Mouse (Mus musculus) spleen, postnatal 10 days (tissue): ENCODE data around the gene Mpped2.

Source experiments
- DNase-seq, 2 experiments: peaks; one replicate each; pipeline ENCODE4 v3.0.0; 2021 to 2022; ENCODE audit warnings: low spot score in 2 of 2

The Mpped2 gene

GRCm38 (mm10) chr2:106746211-106746610, 53.1 kb downstream of the Mpped2 start:
- DNase-seq, result no peak

GRCm38 (mm10) chr2:106746905-106747304, 53.8 kb downstream of the Mpped2 start:
- no peak for DNase-seq

- DNase-seq, result no peak
Observed at GRCm38 (mm10) chr2:106747342-106747741, 54.3 kb downstream of the Mpped2 start.

GRCm38 (mm10) chr2:106750878-106751277, 57.8 kb downstream of the Mpped2 start:
- no peak for DNase-seq

- no peak for DNase-seq
Observed at GRCm38 (mm10) chr2:106753703-106754102, 60.6 kb downstream of the Mpped2 start.

GRCm38 (mm10) chr2:106754696-106755095, 61.6 kb downstream of the Mpped2 start:
- no peak for DNase-seq

GRCm38 (mm10) chr2:106756354-106757103, 63.5 kb downstream of the Mpped2 start:
- DNase-seq, result no peak

- no peak for DNase-seq
Observed at GRCm38 (mm10) chr2:106762920-106763319, 69.9 kb downstream of the Mpped2 start.

GRCm38 (mm10) chr2:106769236-106769635, 76.2 kb downstream of the Mpped2 start:
- DNase-seq, result no peak

GRCm38 (mm10) chr2:106772643-106773042, 79.6 kb downstream of the Mpped2 start:
- no peak for DNase-seq

GRCm38 (mm10) chr2:106774251-106775196, 81.5 kb downstream of the Mpped2 start:
- DNase-seq, result no peak

- DNase-seq, result no peak
Observed at GRCm38 (mm10) chr2:106775994-106776393, 82.9 kb downstream of the Mpped2 start.

- no peak for DNase-seq
Observed at GRCm38 (mm10) chr2:106778861-106779516, 85.9 kb downstream of the Mpped2 start.

- no peak for DNase-seq
Observed at GRCm38 (mm10) chr2:106781181-106782179, 88.4 kb downstream of the Mpped2 start.

GRCm38 (mm10) chr2:106783311-106783710, 90.2 kb downstream of the Mpped2 start:
- no peak for DNase-seq

GRCm38 (mm10) chr2:106788055-106788454, 95.0 kb downstream of the Mpped2 start:
- no peak for DNase-seq

- DNase-seq, result no peak
Observed at GRCm38 (mm10) chr2:106788573-106788972, 95.5 kb downstream of the Mpped2 start.

- DNase-seq, result no peak
Observed at GRCm38 (mm10) chr2:106789694-106790328, 96.7 kb downstream of the Mpped2 start.

- no peak for DNase-seq
Observed at GRCm38 (mm10) chr2:106790329-106790701, 97.2 kb downstream of the Mpped2 start.

GRCm38 (mm10) chr2:106796246-106796645, 103.2 kb downstream of the Mpped2 start:
- DNase-seq, result no peak
